Mouse (Mus musculus): ENCODE data around the gene Pkd1l2.

Pkd1l2 gene

GRCm38 (mm10) chr8:117032609-117033008 is 49.6 kb downstream of the Pkd1l2 start:
- no peak for DNase-seq (ENCODE audit: low spot score)

DNA sequence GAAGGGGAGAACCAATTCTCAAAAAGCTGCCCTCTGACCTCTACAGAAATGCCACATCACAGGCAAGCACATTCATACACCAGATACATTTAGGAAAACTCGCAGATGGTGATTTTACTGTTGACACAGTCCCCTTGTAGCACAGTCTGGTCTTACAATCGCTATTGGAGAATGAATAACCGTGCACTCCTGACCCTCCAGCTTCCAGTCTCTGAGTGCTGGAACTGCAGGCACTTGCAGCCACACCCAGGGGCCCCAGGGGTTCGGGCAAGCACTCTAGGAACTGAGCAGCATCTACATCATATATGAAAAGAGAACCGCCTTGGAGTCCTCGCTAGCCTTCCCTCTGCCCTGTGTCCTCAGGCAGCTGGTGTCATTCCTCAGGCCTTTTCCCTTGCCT is 50.8 kb downstream of the Pkd1l2 start:
- DNase-seq (ENCODE audit: low spot score) = no peak

DNA sequence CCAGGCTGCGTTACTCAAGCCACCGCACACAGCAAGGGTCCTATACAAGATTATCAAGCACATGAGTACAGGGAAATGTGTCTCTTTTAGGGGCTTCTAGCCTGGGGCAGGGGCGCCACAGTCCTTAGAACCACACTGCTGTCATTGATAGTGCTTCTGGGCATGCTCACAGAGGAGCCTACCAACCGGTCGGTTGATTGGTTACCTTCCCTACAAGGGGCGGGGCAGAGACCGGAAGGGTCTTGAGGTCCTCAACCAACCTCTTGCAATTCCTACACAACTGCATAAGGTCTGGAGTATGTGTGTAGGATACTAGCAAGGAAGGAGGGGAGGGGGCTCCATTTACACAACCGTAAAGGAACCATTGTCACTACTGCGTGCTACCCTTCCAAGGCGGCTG is 53.6 kb downstream of the Pkd1l2 start:
- DNase-seq (ENCODE audit: low spot score) = no peak

DNA sequence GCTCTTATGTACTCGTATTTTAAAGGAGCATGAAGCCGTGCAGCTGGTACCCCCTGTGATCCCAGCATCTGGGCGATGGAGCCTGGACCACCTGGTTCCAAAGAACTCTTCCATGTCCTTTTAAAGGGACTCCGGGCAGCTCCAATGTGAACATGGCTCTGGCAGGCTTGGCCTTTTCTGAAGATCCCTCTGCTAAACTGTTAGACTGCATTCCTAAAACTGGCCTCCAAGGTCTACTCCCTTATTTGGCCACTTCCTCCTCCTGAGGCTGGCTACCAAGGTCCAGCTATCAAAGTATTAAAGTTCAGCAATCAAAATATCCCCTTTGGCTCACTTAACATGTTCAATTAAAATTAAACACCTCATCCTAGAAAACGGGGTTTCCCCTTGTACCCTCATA is 54.6 kb downstream of the Pkd1l2 start:
- no peak for DNase-seq (ENCODE audit: low spot score)

DNA sequence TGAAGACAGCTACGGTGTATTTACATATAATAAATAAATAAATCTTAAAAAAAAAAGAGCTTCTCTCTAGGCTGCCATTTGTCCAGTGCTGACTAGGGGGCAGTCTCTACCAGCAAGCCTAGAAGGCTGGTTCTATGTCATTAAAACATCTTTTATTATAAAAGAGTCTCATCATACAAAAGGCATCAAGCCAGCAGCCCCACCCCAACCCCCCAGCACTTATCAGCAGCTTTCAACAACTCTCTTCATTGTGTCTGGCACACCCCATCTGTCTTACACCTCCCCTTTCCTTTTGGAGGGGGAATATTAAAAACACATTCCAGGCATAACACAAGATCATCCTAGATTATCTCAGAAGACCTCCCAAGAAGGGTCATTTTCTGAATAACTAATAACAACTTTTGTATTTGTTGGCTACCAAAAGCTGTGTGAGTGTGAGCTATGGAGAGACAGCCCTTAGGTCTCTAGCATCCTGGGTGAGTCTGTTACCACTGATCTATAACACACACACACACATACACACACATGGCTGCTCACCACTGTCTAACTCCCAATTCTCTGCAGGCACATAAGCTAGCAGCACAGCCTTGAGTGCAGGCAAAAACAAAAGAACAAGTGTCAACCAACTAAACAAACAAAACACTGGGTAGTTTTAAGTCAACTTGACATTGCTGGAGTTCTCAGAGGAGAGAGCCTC is 59.8 kb downstream of the Pkd1l2 start:
- no peak for DNase-seq (ENCODE audit: low spot score)

GRCm38 (mm10) chr8:117019323-117020275 is 62.6 kb downstream of the Pkd1l2 start:
- DNase-seq (ENCODE audit: low spot score) = no peak

DNA sequence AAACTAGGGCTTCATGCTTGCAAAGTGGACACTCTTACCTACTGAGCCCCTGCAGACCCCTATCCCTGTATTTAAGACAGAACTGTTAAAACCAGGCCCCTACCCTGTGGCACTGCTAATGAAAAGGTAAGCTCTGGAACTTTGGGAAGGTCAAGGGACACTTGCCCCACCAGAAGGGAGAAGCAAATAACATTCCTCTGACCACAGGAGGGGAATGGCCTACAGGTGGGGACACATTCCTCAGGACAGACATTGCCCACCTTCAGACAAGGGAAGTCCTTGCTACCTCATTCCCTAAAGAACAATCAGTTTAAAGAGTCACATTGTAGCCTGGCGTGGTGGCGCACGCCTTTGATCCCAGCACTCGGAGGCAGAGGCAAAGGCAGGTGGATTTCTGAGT is 64.4 kb downstream of the Pkd1l2 start:
- DNase-seq (ENCODE audit: low spot score) = no peak

DNA sequence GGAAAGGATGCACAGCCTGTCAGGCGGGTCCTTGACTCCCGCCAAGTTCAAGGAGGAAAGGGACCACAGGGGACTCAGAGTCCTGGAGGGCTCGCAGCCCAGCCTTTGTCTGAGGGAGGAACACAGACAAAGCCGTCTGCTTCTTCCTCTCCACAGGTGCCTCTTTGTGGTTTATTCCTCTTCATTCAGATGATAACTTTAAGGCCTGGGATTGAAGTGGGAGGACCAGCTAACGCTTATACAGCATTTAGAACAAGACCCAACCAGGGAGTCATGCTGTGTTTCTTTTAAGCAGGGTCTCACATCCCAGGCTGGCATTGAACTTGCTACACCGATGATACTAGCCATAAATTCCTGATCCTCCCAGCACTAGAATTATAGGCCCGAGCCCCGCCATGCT is 65.2 kb downstream of the Pkd1l2 start:
- DNase-seq (ENCODE audit: low spot score) = no peak

GRCm38 (mm10) chr8:117015670-117016069 is 66.6 kb downstream of the Pkd1l2 start:
- DNase-seq (ENCODE audit: low spot score) = no peak

DNA sequence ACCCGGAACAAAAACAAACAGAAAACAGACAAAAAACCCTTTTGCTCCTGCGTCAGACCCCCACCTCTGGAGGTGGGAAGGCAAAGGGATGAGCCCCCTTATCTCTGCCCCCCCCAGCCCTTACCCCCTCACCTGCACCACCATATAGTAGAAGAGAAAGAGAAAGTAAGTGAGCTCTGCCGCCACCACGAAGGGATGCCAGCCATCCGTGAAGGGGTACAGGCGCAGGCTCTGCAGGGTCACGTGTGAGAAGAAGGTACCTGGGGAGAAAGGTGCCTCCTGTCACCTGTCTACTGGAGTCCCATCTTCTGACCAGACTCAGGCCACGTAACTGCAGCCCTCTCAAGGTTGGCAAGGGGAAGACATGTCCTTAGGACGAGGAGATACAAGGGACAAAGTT is 70.9 kb downstream of the Pkd1l2 start:
- no peak for DNase-seq (ENCODE audit: low spot score)

DNA sequence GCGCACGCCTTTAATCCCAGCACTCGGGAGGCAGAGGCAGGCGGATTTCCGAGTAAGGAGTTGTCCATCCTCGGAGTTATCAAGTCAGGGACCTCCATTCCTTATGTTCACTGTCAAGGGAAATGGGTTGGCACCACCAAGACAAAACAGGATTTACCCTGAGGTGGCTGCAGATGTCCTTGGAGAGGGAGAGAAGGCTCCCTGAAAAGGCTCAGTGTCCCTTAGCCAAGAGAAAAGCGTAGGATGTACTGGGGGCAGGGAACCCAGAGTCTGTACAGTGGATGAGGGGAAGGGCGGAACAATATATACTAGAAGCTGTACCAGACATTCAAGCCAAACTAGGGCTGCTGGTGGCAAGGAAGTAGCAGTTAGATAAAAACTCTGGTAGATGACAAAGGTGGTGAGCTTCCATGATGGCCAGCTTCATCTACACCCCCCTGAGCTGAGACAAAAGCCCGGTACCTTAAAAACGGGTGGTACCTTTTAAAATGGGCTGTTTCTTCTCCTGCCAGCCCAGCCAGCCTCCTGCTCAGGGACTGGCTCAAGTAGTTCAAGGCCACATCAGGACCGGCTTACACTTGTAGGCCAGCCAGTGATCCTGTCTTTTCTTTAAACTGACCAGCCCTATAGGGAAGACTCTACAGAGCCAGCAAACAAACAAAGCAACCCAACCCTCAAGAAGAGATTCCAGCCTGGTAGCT is 88.1 kb downstream of the Pkd1l2 start:
- no peak for DNase-seq (ENCODE audit: low spot score)

DNA sequence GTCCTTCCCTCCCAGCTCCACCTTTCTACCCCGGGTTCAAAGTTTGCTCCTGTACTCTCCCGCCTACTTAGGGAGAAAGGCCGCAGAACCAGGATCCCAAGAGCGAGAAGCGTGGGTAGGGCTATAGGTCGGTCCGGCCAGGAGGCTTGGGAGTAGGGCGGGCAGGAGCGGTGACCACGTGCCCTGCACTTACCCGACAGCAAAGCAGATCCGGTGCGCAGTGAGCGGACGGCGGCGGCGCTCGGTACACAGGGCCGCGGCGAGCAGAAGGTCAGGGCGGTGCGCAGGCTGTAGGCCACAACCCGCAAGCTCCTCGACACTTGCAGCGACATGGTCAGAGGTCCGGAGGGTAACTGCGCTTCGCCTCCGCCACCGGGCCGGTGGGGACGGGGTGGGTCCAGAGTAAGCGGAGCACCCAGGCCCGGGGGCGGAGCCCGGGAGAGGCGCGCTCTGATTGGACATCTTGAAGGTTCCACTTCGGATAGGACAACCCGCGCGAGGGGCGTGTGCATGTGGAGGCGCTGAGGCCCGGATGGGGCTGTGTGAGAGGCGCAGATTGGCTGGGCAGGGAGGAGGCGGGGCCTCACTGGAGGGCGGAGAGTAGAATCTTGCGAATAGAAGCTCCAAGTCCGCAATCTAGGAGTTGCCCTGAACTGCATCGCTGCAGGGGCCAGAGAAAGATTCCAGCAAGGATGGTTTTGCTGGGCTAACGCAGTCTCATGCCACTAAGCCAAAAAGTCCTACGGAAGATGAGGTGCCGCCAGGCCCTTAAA is 89.0 kb downstream of the Pkd1l2 start, which contains the start of gene Gcsh:
Gene Gcsh (minus strand): TSS at position 443 of the 773 bp plus-strand sequence.
- peak; percentile 98 for DNase-seq (ENCODE audit: low spot score)

DNA sequence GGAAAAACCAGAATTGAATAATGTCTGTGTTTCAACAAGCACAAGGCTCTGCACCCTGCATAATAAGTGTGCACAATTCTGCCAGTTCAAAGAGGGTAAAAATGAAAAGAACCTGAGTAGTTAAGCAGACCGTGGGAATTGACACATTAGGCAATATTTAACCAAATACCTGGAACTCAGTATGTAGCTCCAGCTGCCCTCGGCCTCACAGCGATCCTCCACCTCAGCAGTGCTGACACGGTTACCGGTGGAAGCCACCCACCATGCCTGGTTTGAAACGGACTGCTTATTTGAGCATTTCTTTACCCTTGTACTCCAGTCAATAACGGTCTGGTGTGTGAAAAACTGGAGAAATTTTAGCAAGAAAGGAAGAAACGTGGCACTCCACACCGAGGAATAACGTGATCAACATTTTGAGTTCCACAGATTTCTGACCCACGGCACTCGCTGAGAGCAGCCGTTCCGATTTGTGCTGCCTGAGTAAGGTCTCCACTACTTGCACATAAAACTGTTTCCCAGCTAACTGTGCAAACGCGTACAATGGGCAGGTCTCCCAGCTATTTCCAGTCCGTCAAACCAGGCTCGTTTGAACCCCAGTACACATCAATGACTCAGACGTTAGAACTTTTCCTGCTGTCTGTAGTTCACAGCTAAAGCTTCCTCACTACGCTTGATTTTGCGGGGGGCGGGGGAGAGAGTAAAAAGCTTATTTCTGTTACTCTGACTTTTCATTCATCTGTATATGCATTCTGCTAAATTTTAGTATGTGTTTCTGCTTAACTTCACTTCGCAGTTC is 89.9 kb downstream of the Pkd1l2 start:
- DNase-seq (ENCODE audit: low spot score) = no peak

DNA sequence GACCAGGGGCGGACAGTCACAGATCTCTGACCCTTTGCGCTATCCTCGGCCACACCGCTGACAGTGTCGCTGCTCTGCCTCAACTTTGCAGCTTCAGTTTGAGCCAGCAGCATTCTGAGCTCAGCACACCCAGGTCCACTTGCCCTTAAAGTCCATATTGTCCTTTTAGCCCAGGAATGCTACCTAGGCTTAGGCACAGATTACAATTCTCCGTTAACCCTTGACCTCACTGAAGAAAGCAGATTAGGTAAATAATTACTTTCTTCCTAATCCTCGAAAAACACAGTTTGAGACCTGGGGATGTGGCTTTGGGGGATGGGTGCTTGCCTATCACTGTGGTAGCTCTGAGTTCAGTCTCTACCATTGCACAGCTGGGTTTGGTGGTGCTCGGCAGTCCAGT is 91.0 kb downstream of the Pkd1l2 start:
- DNase-seq (ENCODE audit: low spot score) = no peak

DNA sequence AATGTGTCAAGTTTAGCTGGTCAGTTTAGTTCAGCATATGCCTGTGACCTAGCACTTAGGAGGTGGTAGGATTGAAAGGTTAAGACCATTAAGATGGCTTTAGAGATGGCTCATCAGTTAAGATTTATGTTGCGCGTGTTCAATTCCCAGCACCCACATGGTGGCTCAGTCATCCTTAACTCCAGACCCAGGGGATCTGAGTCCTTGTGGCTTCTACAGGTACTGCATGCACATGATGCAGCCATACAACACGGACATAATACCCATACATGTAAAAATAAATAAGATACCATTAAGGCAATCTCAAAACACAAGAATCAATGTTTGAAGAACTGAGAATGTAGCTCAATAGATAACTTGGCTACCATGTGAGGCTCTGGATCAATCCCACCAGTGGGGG is 92.4 kb downstream of the Pkd1l2 start:
- DNase-seq (ENCODE audit: low spot score) = no peak

- DNase-seq (ENCODE audit: low spot score) = no peak
These were observed 102.1 kb downstream of the Pkd1l2 start for GRCm38 (mm10) chr8:116980117-116980516.

- peak; percentile 90 for DNase-seq (ENCODE audit: low spot score)
These were observed 103.5 kb downstream of the Pkd1l2 start, which contains the start of gene 1700030J22Rik for GRCm38 (mm10) chr8:116978631-116979256. TSS of gene 1700030J22Rik (minus strand) at chr8:116978959.

- DNase-seq (ENCODE audit: low spot score) = no peak
These were observed 104.2 kb downstream of the Pkd1l2 start for GRCm38 (mm10) chr8:116978052-116978451.

DNA sequence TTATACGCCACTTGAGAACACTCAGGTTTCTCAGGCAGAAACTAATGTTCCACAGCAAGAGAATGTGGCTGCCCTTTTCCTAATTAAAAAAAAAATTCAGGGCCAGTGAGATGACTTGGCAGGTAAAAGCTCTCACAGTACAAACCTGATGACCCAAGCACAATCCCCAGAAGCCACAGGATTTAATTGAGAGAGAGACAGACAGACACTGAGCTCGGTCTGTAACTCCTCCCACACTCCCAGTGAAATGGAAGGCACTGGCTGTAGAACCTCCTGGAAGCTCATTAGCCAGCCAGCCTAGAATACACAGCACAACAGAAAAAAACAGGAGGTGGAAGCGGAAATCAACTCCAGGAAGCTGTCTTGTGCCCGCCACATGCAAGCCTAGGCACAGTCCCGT is 106.6 kb downstream of the Pkd1l2 start:
- no peak for DNase-seq (ENCODE audit: low spot score)

DNA sequence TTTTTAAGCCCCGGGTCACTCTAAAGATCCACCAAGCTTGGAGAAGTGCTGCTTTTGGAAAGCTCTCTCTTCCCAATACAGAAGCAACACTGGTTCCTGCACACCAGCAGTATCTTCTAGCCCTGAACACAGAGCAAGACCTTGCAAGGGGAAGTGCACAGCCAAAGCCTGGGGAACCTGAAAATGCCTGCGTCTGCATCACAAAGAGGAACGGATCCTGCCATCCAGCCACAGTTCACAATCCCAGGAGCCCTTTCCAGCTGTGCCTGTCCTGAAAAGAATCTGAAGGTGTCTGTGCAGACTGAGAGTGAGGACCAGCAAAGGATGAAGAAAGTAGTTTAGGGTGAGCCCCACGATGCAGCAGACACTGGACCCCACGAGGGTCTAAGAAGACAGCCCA is 107.2 kb downstream of the Pkd1l2 start:
- no peak for DNase-seq (ENCODE audit: low spot score)

Measured in ovary, postnatal 10 days (tissue).